Comparison of ENCODE assay signal across 8 mouse cellular contexts in genomic region chrX:35889800-35890106, GRCm38 (mm10). TPM values are rescaled to one million over a fixed set of nuclear protein-coding genes. Genes with fewer than 3 reads are reported as not detected.
DNase-seq lines count a peak whose midpoint lies in the region; ATAC-seq and TF ChIP-seq lines count a peak whose summit lies in the region.

No protein-coding gene starts in this region.

- ATAC-seq in embryonic facial prominence, embryonic 14.5 days (ENCODE audit: low read depth): peak; percentile 24
- ATAC-seq in neural tube, embryonic 14.5 days (ENCODE audit: low read depth): peak; percentile 47

- 6% methylated on average over 8 of the region's 8 CpGs for WGBS in embryonic facial prominence, embryonic 14.5 days
- 15% methylated on average over 8 of the region's 8 CpGs for WGBS in limb, embryonic 10.5 days
- WGBS in neural tube, embryonic 14.5 days: 13% methylated on average over 8 of the region's 8 CpGs

- H3K27ac ChIP-seq in layer of hippocampus, adult 2 months: peak overlapping the region; percentile 78
- no peak overlapping the region for H3K27ac ChIP-seq in embryonic facial prominence, embryonic 14.5 days (replicated peaks; ENCODE audit: low read depth, low read length)
- H3K27ac ChIP-seq in limb, embryonic 10.5 days: peak overlapping the region; percentile 87; the same call in 1 of the 2 replicates
- H3K27ac ChIP-seq in neural tube, embryonic 14.5 days (ENCODE audit: low read depth, low read length): no peak overlapping the region; the same call in 1 of the 2 replicates

- TF ChIP-seq CTCF in layer of hippocampus, adult 2 months (conservative IDR thresholded peaks at IDR 0.05): no peak

- peak in 1 of 2 experiments; percentile 16 for DNase-seq in layer of hippocampus, adult 2 months (ENCODE audit: low spot score in 2 of 2)
- DNase-seq in layer of hippocampus, postnatal 36 days: no peak
- peak; percentile 16 for DNase-seq in T-cell, adult 2 months (ENCODE audit: low spot score)
- no peak for DNase-seq in embryonic facial prominence, embryonic 14.5 days (ENCODE audit: low spot score)
- DNase-seq in limb, embryonic 10.5 days (ENCODE audit: low spot score): peak; percentile 31
- DNase-seq in ovary, postnatal 36 days (ENCODE audit: low spot score): no peak
- DNase-seq in urinary bladder, adult 2 months (ENCODE audit: low spot score): no peak

- H3K27me3 ChIP-seq in embryonic facial prominence, embryonic 14.5 days (replicated peaks; ENCODE audit: control insufficient read depth, insufficient read depth, low read length): no peaks in the 10 kb centered on the region
- H3K27me3 ChIP-seq in limb, embryonic 10.5 days (ENCODE audit: low read depth, poor library complexity, severe bottlenecking): 0 out of 2 replicates have a peak, but pooled peaks cover 9% of the 10 kb centered on the region
- no peaks in the 10 kb centered on the region for H3K27me3 ChIP-seq in neural tube, embryonic 14.5 days (ENCODE audit: control insufficient read depth, insufficient read depth, low read length)

- H3K9ac ChIP-seq in embryonic facial prominence, embryonic 14.5 days (ENCODE audit: low read depth, low read length): peak overlapping the region; percentile 73
- H3K9ac ChIP-seq in neural tube, embryonic 14.5 days (replicated peaks; ENCODE audit: low read depth, low read length): peak overlapping the region; percentile 57

- peak overlapping the region; percentile 64 for H3K4me3 ChIP-seq in layer of hippocampus, adult 2 months
- H3K4me3 ChIP-seq in embryonic facial prominence, embryonic 14.5 days (ENCODE audit: low read depth, low read length): peak overlapping the region; percentile 57
- peak overlapping the region; percentile 63 for H3K4me3 ChIP-seq in limb, embryonic 10.5 days
- H3K4me3 ChIP-seq in neural tube, embryonic 14.5 days (ENCODE audit: low read depth, low read length): peak overlapping the region; percentile 54

- H3K4me1 ChIP-seq in embryonic facial prominence, embryonic 14.5 days (ENCODE audit: control insufficient read depth, insufficient read depth, low read length): no peaks in the 10 kb centered on the region
- no peaks in the 10 kb centered on the region for H3K4me1 ChIP-seq in limb, embryonic 10.5 days
- H3K4me1 ChIP-seq in neural tube, embryonic 14.5 days (ENCODE audit: control insufficient read depth, insufficient read depth, low read length): no peaks in the 10 kb centered on the region

- no peaks in the 10 kb centered on the region for H3K36me3 ChIP-seq in embryonic facial prominence, embryonic 14.5 days (ENCODE audit: control insufficient read depth, insufficient read depth, low read length)
- H3K36me3 ChIP-seq in limb, embryonic 10.5 days: no peaks in the 10 kb centered on the region
- no peaks in the 10 kb centered on the region for H3K36me3 ChIP-seq in neural tube, embryonic 14.5 days (ENCODE audit: control insufficient read depth, insufficient read depth, low read length)

- peak overlapping the region; percentile 63 for H3K4me2 ChIP-seq in embryonic facial prominence, embryonic 14.5 days (ENCODE audit: low read depth, low read length)
- H3K4me2 ChIP-seq in neural tube, embryonic 14.5 days (ENCODE audit: low read depth, low read length): peak overlapping the region; percentile 50

- no peaks in the 10 kb centered on the region for H3K9me3 ChIP-seq in embryonic facial prominence, embryonic 14.5 days (ENCODE audit: control insufficient read depth, low read length)
- no peaks in the 10 kb centered on the region for H3K9me3 ChIP-seq in limb, embryonic 10.5 days (replicated peaks)
- H3K9me3 ChIP-seq in neural tube, embryonic 14.5 days (ENCODE audit: control insufficient read depth, low read length): no peaks in the 10 kb centered on the region

RNA-seq across cellular contexts. Expression of gene Dock11, which starts 1.1 kb away (rescaled TPM):
- total RNA-seq in layer of hippocampus, adult 2 months (2021): 10 to 100 TPM; 15.1 to 18.3 TPM
- total RNA-seq in layer of hippocampus, postnatal 36 days (2021): 10 to 100 TPM; 15.4 to 21.1 TPM
- polyA plus RNA-seq in embryonic facial prominence, embryonic 14.5 days (2014; fragmentation: Nextera tagmentation; extraction: Ambion mirVana): 25.2 and 25.5 TPM in 2 replicates
- 15.2 and 15.5 TPM in 2 replicates for polyA plus RNA-seq in limb, embryonic 10.5 days (2016; fragmentation: Nextera tagmentation; extraction: Ambion mirVana)
- 15.7 and 24.3 TPM in 2 replicates for polyA plus RNA-seq in neural tube, embryonic 14.5 days (2014; fragmentation: Nextera tagmentation; extraction: Ambion mirVana)
- 4.2 and 4.6 TPM in 2 replicates for polyA plus RNA-seq in urinary bladder, adult 2 months (2012; rRNA removed)

Comparison
In these comparisons a context has a peak if more than half of its experiments do, and no peak if none do; other contexts are left out.
1. DNase-seq: peak in T-cell, adult 2 months (single experiment) and limb, embryonic 10.5 days (single experiment); none in layer of hippocampus, postnatal 36 days (0 of 2), embryonic facial prominence, embryonic 14.5 days (single experiment), ovary, postnatal 36 days (single experiment) and urinary bladder, adult 2 months (single experiment).
2. H3K27ac ChIP-seq: peak in layer of hippocampus, adult 2 months (single experiment) and limb, embryonic 10.5 days (single experiment); none in embryonic facial prominence, embryonic 14.5 days (single experiment) and neural tube, embryonic 14.5 days (single experiment).
3. Peak in every context shown above with its lines, with median percentiles within 50 percentile points of each other: H3K4me3 ChIP-seq.